Mouse (Mus musculus): ENCODE results near the gene Zmynd11. TPM values are rescaled to one million over a fixed set of nuclear protein-coding genes. Genes with fewer than 3 reads are reported as not detected.
A peak's percentile ranks its signal among the peaks of the same experiment; 100 is the strongest.
"Not testable (repeated sequence)": the region's sequence is repeated elsewhere in the genome, so short reads cannot be mapped to it uniquely, and the experiment has no call there.

The Zmynd11 gene
- polyA plus RNA-seq, 1 experiment from 2014 or later, result 135 TPM

- Histone ChIP-seq H3K36me3 (ENCODE audit: control insufficient read depth, insufficient read depth, low read length) (peaks cover 6% of the 10 kb centered on the region; the same call in 1 of the 2 replicates), H3K9me3 (ENCODE audit: control insufficient read depth, low read length) (no peaks in the 10 kb centered on the region), H3K4me3 (ENCODE audit: low read depth, low read length) (no peak overlapping the region), H3K4me2 (ENCODE audit: low read depth, low read length) (no peak overlapping the region), H3K4me1 (ENCODE audit: control insufficient read depth, insufficient read depth, low read length) (peaks cover 12% of the 10 kb centered on the region; the same call in 1 of the 2 replicates), H3K9ac (ENCODE audit: low read depth, low read length) (no peak overlapping the region), H3K27ac (replicated peaks; ENCODE audit: low read depth, low read length) (no peak overlapping the region), H3K27me3 (replicated peaks; ENCODE audit: control insufficient read depth, insufficient read depth, low read length) (no peaks in the 10 kb centered on the region)
- WGBS, result 59% methylated on average over 2 of the region's 2 CpGs
- DNase-seq (ENCODE audit: low spot score) (peak; percentile 52), ATAC-seq (ENCODE audit: low read depth) (no peak)
Measured at GRCm38 (mm10) chr13:9738190-9738589, 26.9 kb downstream of the Zmynd11 start.

GRCm38 (mm10) chr13:9737024-9737423, 28.1 kb downstream of the Zmynd11 start:
- no peak overlapping the region for H3K4me2 ChIP-seq (ENCODE audit: low read depth, low read length)
- no peak for ATAC-seq (ENCODE audit: low read depth)
- no peak for DNase-seq (ENCODE audit: low spot score)
- 79% methylated on average over 5 of the region's 5 CpGs for WGBS
- 0 out of 2 replicates have a peak, but pooled peaks cover 6% of the 10 kb centered on the region for H3K4me1 ChIP-seq (ENCODE audit: control insufficient read depth, insufficient read depth, low read length)
- no peaks in the 10 kb centered on the region for H3K9me3 ChIP-seq (ENCODE audit: control insufficient read depth, low read length)
- H3K36me3 ChIP-seq (ENCODE audit: control insufficient read depth, insufficient read depth, low read length), result peaks cover 10% of the 10 kb centered on the region; the same call in 1 of the 2 replicates
- no peak overlapping the region for H3K9ac ChIP-seq (ENCODE audit: low read depth, low read length)
- H3K27ac ChIP-seq (replicated peaks; ENCODE audit: low read depth, low read length), result no peak overlapping the region
- H3K27me3 ChIP-seq (replicated peaks; ENCODE audit: control insufficient read depth, insufficient read depth, low read length), result no peaks in the 10 kb centered on the region
- H3K4me3 ChIP-seq (ENCODE audit: low read depth, low read length), result no peak overlapping the region

- WGBS, result 94% methylated on average over 4 of the region's 5 CpGs
- H3K9ac ChIP-seq (ENCODE audit: low read depth, low read length); H3K9me3 ChIP-seq (ENCODE audit: control insufficient read depth, low read length); H3K27ac ChIP-seq (replicated peaks; ENCODE audit: low read depth, low read length); H3K27me3 ChIP-seq (replicated peaks; ENCODE audit: control insufficient read depth, insufficient read depth, low read length); DNase-seq (ENCODE audit: low spot score); ATAC-seq (ENCODE audit: low read depth); H3K4me1 ChIP-seq (ENCODE audit: control insufficient read depth, insufficient read depth, low read length); H3K4me3 ChIP-seq (ENCODE audit: low read depth, low read length); H3K4me2 ChIP-seq (ENCODE audit: low read depth, low read length): not testable (repeated sequence)
- peaks cover 40% of the 10 kb centered on the region for H3K36me3 ChIP-seq (ENCODE audit: control insufficient read depth, insufficient read depth, low read length)
Measured at GRCm38 (mm10) chr13:9732262-9732661, 32.9 kb downstream of the Zmynd11 start.

GRCm38 (mm10) chr13:9729073-9729472, 36.1 kb downstream of the Zmynd11 start:
- Histone ChIP-seq H3K9me3 (ENCODE audit: control insufficient read depth, low read length) (no peaks in the 10 kb centered on the region), H3K4me1 (ENCODE audit: control insufficient read depth, insufficient read depth, low read length) (no peaks in the 10 kb centered on the region), H3K9ac (ENCODE audit: low read depth, low read length) (no peak overlapping the region), H3K27ac (replicated peaks; ENCODE audit: low read depth, low read length) (no peak overlapping the region), H3K36me3 (ENCODE audit: control insufficient read depth, insufficient read depth, low read length) (peaks cover 46% of the 10 kb centered on the region), H3K4me3 (ENCODE audit: low read depth, low read length) (no peak overlapping the region), H3K27me3 (replicated peaks; ENCODE audit: control insufficient read depth, insufficient read depth, low read length) (no peaks in the 10 kb centered on the region), H3K4me2 (ENCODE audit: low read depth, low read length) (no peak overlapping the region)
- 76% methylated on average over 1 of the region's 1 CpGs for WGBS
- no peak for DNase-seq (ENCODE audit: low spot score)
- ATAC-seq (ENCODE audit: low read depth), result no peak

- Histone ChIP-seq H3K4me3 (ENCODE audit: low read depth, low read length) (no peak overlapping the region), H3K36me3 (ENCODE audit: control insufficient read depth, insufficient read depth, low read length) (peaks cover 31% of the 10 kb centered on the region), H3K9ac (ENCODE audit: low read depth, low read length) (no peak overlapping the region), H3K27ac (replicated peaks; ENCODE audit: low read depth, low read length) (no peak overlapping the region), H3K9me3 (ENCODE audit: control insufficient read depth, low read length) (no peaks in the 10 kb centered on the region), H3K4me1 (ENCODE audit: control insufficient read depth, insufficient read depth, low read length) (no peaks in the 10 kb centered on the region), H3K27me3 (replicated peaks; ENCODE audit: control insufficient read depth, insufficient read depth, low read length) (no peaks in the 10 kb centered on the region), H3K4me2 (ENCODE audit: low read depth, low read length) (no peak overlapping the region)
- DNase-seq (ENCODE audit: low spot score) (no peak), ATAC-seq (ENCODE audit: low read depth) (no peak)
- WGBS, result 93% methylated on average over 1 of the region's 1 CpGs
Measured at GRCm38 (mm10) chr13:9715224-9715623, 49.9 kb downstream of the Zmynd11 start.

- H3K4me2 ChIP-seq (ENCODE audit: low read depth, low read length), result no peak overlapping the region
- H3K27ac ChIP-seq (replicated peaks; ENCODE audit: low read depth, low read length), result no peak overlapping the region
- H3K4me1 ChIP-seq (ENCODE audit: control insufficient read depth, insufficient read depth, low read length), result 0 out of 2 replicates have a peak, but pooled peaks cover 4% of the 10 kb centered on the region
- no peak overlapping the region for H3K4me3 ChIP-seq (ENCODE audit: low read depth, low read length)
- peaks cover 24% of the 10 kb centered on the region; the same call in 1 of the 2 replicates for H3K36me3 ChIP-seq (ENCODE audit: control insufficient read depth, insufficient read depth, low read length)
- no peak for DNase-seq (ENCODE audit: low spot score)
- no peak overlapping the region for H3K9ac ChIP-seq (ENCODE audit: low read depth, low read length)
- ATAC-seq (ENCODE audit: low read depth), result no peak
- H3K27me3 ChIP-seq (replicated peaks; ENCODE audit: control insufficient read depth, insufficient read depth, low read length), result no peaks in the 10 kb centered on the region
- no peaks in the 10 kb centered on the region for H3K9me3 ChIP-seq (ENCODE audit: control insufficient read depth, low read length)
- 87% methylated on average over 6 of the region's 6 CpGs for WGBS
Measured at GRCm38 (mm10) chr13:9713462-9714134, 51.5 kb downstream of the Zmynd11 start.

- Histone ChIP-seq H3K27ac (replicated peaks; ENCODE audit: low read depth, low read length) (no peak overlapping the region), H3K27me3 (replicated peaks; ENCODE audit: control insufficient read depth, insufficient read depth, low read length) (no peaks in the 10 kb centered on the region), H3K9me3 (ENCODE audit: control insufficient read depth, low read length) (no peaks in the 10 kb centered on the region), H3K4me3 (ENCODE audit: low read depth, low read length) (no peak overlapping the region), H3K9ac (ENCODE audit: low read depth, low read length) (no peak overlapping the region), H3K36me3 (ENCODE audit: control insufficient read depth, insufficient read depth, low read length) (peaks cover 27% of the 10 kb centered on the region; the same call in 1 of the 2 replicates), H3K4me1 (ENCODE audit: control insufficient read depth, insufficient read depth, low read length) (0 out of 2 replicates have a peak, but pooled peaks cover 4% of the 10 kb centered on the region), H3K4me2 (ENCODE audit: low read depth, low read length) (no peak overlapping the region)
- 89% methylated on average over 3 of the region's 3 CpGs for WGBS
- DNase-seq (ENCODE audit: low spot score), result no peak
- ATAC-seq (ENCODE audit: low read depth), result no peak
Measured at GRCm38 (mm10) chr13:9712971-9713370, 52.2 kb downstream of the Zmynd11 start.

- Histone ChIP-seq H3K27ac (replicated peaks; ENCODE audit: low read depth, low read length) (no peak overlapping the region), H3K9ac (ENCODE audit: low read depth, low read length) (no peak overlapping the region), H3K9me3 (ENCODE audit: control insufficient read depth, low read length) (no peaks in the 10 kb centered on the region), H3K4me1 (ENCODE audit: control insufficient read depth, insufficient read depth, low read length) (0 out of 2 replicates have a peak, but pooled peaks cover 4% of the 10 kb centered on the region), H3K4me2 (ENCODE audit: low read depth, low read length) (no peak overlapping the region), H3K27me3 (replicated peaks; ENCODE audit: control insufficient read depth, insufficient read depth, low read length) (no peaks in the 10 kb centered on the region), H3K4me3 (ENCODE audit: low read depth, low read length) (no peak overlapping the region), H3K36me3 (ENCODE audit: control insufficient read depth, insufficient read depth, low read length) (peaks cover 25% of the 10 kb centered on the region; the same call in 1 of the 2 replicates)
- no peak for DNase-seq (ENCODE audit: low spot score)
- WGBS, result 90% methylated on average over 1 of the region's 1 CpGs
- ATAC-seq (ENCODE audit: low read depth), result no peak
Measured at GRCm38 (mm10) chr13:9712409-9712808, 52.7 kb downstream of the Zmynd11 start.
